Mouse (Mus musculus): ENCODE results near the gene Banp.

Banp gene

GRCm38 (mm10) chr8:122018046-122018831 is 68.7 kb downstream of the Banp start:
- DNase-seq (ENCODE audit: low spot score) = no peak

GRCm38 (mm10) chr8:122019162-122019561 is 69.6 kb downstream of the Banp start:
- no peak for DNase-seq (ENCODE audit: low spot score)

- DNase-seq (ENCODE audit: low spot score) = no peak
Observed at GRCm38 (mm10) chr8:122020050-122020771, 70.7 kb downstream of the Banp start.

- no peak for DNase-seq (ENCODE audit: low spot score)
Observed at GRCm38 (mm10) chr8:122021725-122022124, 72.2 kb downstream of the Banp start.

- DNase-seq (ENCODE audit: low spot score) = no peak
Observed at GRCm38 (mm10) chr8:122022274-122022673, 72.7 kb downstream of the Banp start.

GRCm38 (mm10) chr8:122022705-122023104 is 73.2 kb downstream of the Banp start:
- no peak for DNase-seq (ENCODE audit: low spot score)

- DNase-seq (ENCODE audit: low spot score) = no peak
Observed at GRCm38 (mm10) chr8:122025546-122025945, 76.0 kb downstream of the Banp start.

- DNase-seq (ENCODE audit: low spot score) = no peak
Observed at GRCm38 (mm10) chr8:122028116-122028515, 78.6 kb downstream of the Banp start.

- no peak for DNase-seq (ENCODE audit: low spot score)
Observed at GRCm38 (mm10) chr8:122030965-122031364, 81.4 kb downstream of the Banp start.

- DNase-seq (ENCODE audit: low spot score) = no peak
Observed at GRCm38 (mm10) chr8:122032741-122033140, 83.2 kb downstream of the Banp start.

GRCm38 (mm10) chr8:122035543-122035942 is 86.0 kb downstream of the Banp start:
- DNase-seq (ENCODE audit: low spot score) = no peak

- DNase-seq (ENCODE audit: low spot score) = no peak
Observed at GRCm38 (mm10) chr8:122036325-122036724, 86.8 kb downstream of the Banp start.

- DNase-seq (ENCODE audit: low spot score) = no peak
Observed at GRCm38 (mm10) chr8:122037279-122037678, 87.7 kb downstream of the Banp start.

GRCm38 (mm10) chr8:122038076-122038475 is 88.5 kb downstream of the Banp start:
- DNase-seq (ENCODE audit: low spot score) = no peak

- DNase-seq (ENCODE audit: low spot score) = no peak
Observed at GRCm38 (mm10) chr8:122039452-122039851, 89.9 kb downstream of the Banp start.

GRCm38 (mm10) chr8:122047206-122047870 is 97.8 kb downstream of the Banp start:
- DNase-seq (ENCODE audit: low spot score) = no peak

GRCm38 (mm10) chr8:122049266-122049665 is 99.7 kb downstream of the Banp start:
- DNase-seq (ENCODE audit: low spot score) = no peak

- DNase-seq (ENCODE audit: low spot score) = no peak
Observed at GRCm38 (mm10) chr8:122049923-122050322, 100.4 kb downstream of the Banp start.

GRCm38 (mm10) chr8:122050620-122051019 is 101.1 kb downstream of the Banp start:
- DNase-seq (ENCODE audit: low spot score) = no peak

- no peak for DNase-seq (ENCODE audit: low spot score)
Observed at GRCm38 (mm10) chr8:122055321-122055720, 105.8 kb downstream of the Banp start.

- DNase-seq (ENCODE audit: low spot score) = no peak
Observed at GRCm38 (mm10) chr8:122056113-122056512, 106.6 kb downstream of the Banp start.

- no peak for DNase-seq (ENCODE audit: low spot score)
Observed at GRCm38 (mm10) chr8:122056882-122057281, 107.3 kb downstream of the Banp start.

GRCm38 (mm10) chr8:122058510-122058909 is 109.0 kb downstream of the Banp start:
- no peak for DNase-seq (ENCODE audit: low spot score)

Measured in ovary, postnatal 36 days (tissue).